Mouse (Mus musculus) limb, embryonic 10.5 days (tissue): Measurements from ENCODE around the gene Zfp362. TPM values are rescaled to one million over a fixed set of nuclear protein-coding genes. Genes with fewer than 3 reads are reported as not detected.
A peak's percentile ranks its signal among the peaks of the same experiment; 100 is the strongest.

Experiments
- DNase-seq: peaks from one replicate; pipeline ENCODE4 v3.0.0-alpha.2; 2017; ENCODE audit warnings: low spot score
- H3K27ac ChIP-seq: fragments of 300-500 bp; sonication (generic); 2 replicates; pipeline ENCODE4 v1.5.1; 2016; ENCODE audit warnings: mild to moderate bottlenecking
- H3K27me3 ChIP-seq: fragments of 300-500 bp; sonication (generic); 2 replicates; pipeline ENCODE4 v1.6.1; 2016; ENCODE audit warnings: low read depth, mild to moderate bottlenecking; ENCODE audit not compliant: poor library complexity, severe bottlenecking
- H3K36me3 ChIP-seq: fragments of 300-500 bp; sonication (generic); 2 replicates; pipeline ENCODE4 v1.6.1; 2016; ENCODE audit warnings: mild to moderate bottlenecking, moderate library complexity
- H3K4me1 ChIP-seq: fragments of 300-500 bp; sonication (generic); 2 replicates; pipeline ENCODE4 v1.6.1; 2016
- H3K4me3 ChIP-seq: fragments of 300-500 bp; sonication (generic); 2 replicates; pipeline ENCODE4 v1.5.1; 2016; ENCODE audit warnings: mild to moderate bottlenecking, moderate library complexity
- H3K9me3 ChIP-seq: fragments of 300-500 bp; sonication (generic); replicated peaks from 2 replicates; pipeline ENCODE4 v1.6.1; 2016; ENCODE audit warnings: mild to moderate bottlenecking
- WGBS: fragments of 180-500 bp; shearing (Covaris S2); methylation state at CpG from one replicate; pipeline ENCODE4 v1.1.7; 2016; 5-methylcytosine and 5-hydroxymethylcytosine counted together
- polyA plus RNA-seq: library from polyadenylated mRNA; unstranded; fragments of >200 nt; fragmentation: Nextera tagmentation; extraction: Ambion mirVana; gene quantifications from 2 replicates; pipeline ENCODE4 v1.2.1, GENCODE M21; 2016

Zfp362 gene
- polyA plus RNA-seq, 1 experiment from 2014 or later = 48.6 TPM

DNA sequence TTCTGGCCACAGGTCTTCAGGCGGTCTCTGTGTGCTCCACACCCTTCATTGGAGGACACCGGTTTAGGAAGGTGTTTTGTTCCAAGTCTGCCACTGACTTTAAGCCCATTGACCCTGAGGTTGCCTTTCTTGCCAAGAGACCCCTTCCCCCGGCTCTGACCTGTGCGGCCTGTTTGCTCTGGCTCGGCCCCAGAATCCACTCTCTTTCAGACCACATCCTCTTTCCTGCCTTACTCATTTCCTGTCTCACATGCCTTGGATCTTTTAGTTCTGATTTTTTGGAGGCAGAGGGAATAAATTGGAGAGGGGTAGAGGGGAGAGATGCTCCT lies 76.2 kb downstream of the Zfp362 start:
- Histone ChIP-seq H3K36me3 (peaks cover 47% of the 10 kb centered on the region), H3K27ac (peak overlapping the region; percentile 98; the same call in 1 of the 2 replicates), H3K4me1 (peaks cover 74% of the 10 kb centered on the region), H3K9me3 (no peaks in the 10 kb centered on the region), H3K4me3 (peak overlapping the region; percentile 93), H3K27me3 (peaks cover 15% of the 10 kb centered on the region)
- 43% methylated on average over 5 of the region's 5 CpGs for WGBS
- DNase-seq = no peak

DNA sequence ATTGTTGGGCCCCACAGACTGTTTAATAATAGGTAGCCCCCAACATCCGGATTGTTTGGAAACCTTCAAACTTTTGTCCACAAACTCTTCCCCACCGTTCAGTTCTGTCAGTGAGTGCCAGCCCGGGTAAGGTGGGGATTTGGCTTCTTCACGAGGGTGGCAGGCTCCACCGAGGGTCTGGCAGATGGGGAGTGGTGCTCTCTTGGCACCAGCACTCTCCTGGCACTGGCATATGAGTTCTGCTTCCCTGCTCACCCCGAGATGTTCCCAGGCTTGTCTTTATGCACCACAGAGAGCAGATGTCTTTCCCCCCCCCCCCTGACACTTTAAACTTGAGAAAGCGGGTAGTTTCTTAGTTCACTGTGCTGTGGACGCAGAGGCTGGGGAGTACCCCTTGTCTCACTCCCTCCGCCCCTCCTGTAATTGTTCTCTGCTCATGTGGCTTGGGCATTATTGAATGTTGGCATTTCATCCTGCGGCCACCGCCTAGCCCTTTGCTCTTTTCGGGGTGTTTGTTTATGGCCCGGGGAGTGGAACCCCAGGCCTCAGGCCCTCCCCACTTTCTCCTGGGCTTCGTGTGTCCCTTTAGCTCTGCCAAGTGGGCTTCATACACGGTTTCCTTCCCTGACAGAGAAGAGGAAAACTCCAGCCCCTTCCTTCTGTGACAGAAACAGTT lies 76.7 kb downstream of the Zfp362 start:
- peak overlapping the region; percentile 98 for H3K27ac ChIP-seq
- H3K27me3 ChIP-seq = peaks cover 20% of the 10 kb centered on the region
- 38% methylated on average over 15 of the region's 15 CpGs for WGBS
- peak overlapping the region; percentile 93 for H3K4me3 ChIP-seq
- no peaks in the 10 kb centered on the region for H3K9me3 ChIP-seq
- H3K4me1 ChIP-seq = peaks cover 74% of the 10 kb centered on the region
- peaks cover 42% of the 10 kb centered on the region for H3K36me3 ChIP-seq
- no peak for DNase-seq

DNA sequence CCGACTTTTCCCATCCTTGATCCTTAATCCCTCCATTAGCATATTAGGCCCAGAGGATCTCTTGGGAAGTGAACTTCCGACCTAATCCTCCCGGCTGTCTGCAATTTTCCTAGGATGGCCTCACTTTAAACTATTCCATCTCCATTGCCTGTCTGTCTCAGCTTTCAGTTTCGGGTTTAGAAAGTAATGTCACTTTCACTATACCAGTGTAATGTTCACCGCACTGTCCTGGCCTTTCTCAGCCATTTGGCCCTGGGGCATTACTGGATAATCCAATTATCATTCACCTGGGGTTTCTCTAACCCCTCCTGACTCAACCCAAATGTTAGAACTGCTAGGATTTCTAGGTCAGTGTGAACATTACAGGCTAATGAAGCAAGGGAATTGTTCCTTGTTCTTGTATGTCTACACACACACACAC lies 77.4 kb downstream of the Zfp362 start:
- WGBS = 1% methylated on average over 5 of the region's 5 CpGs
- H3K4me3 ChIP-seq = peak overlapping the region; percentile 93
- H3K36me3 ChIP-seq = peaks cover 35% of the 10 kb centered on the region
- peak overlapping the region; percentile 98 for H3K27ac ChIP-seq
- peaks cover 27% of the 10 kb centered on the region for H3K27me3 ChIP-seq
- H3K4me1 ChIP-seq = peaks cover 74% of the 10 kb centered on the region
- no peaks in the 10 kb centered on the region for H3K9me3 ChIP-seq
- DNase-seq = no peak

DNA sequence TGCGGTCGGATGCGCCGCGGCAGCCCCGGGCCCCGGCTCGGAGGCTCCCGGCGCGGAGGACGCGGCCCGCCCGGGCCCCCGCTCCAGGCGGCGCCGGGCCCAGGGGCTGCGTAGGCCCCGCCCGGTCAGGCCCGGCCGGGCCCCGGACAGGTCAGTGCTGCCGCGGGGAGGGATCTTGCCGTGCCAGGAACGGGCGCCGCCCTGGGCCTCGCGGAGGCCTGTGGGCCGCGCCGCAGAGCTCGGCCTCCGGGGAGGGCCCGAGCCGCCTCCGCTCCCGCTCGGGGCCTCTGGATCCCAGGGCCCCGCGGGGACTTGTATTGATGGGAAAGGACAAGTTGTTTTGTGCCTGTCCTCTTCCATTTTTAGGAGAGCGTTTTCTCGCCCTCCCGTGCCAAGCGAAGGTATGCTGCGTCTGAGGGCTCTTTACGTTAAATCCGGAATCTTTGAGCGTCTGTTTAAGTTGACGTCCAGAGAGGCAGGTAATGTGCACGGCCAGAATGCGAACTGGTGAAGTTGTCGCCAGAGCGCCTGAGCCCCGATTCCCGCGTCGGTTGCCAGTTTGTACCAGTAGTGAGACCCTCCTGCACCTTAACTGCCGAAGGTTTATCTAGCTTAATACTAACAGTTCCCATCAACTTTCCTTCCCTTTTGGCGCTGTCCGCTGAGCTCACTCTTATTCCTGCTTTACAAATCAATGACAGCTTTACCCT lies 78.0 kb downstream of the Zfp362 start:
- WGBS = under 1% methylated on average over 65 of the region's 65 CpGs
- peak; percentile 66 for DNase-seq
- no peaks in the 10 kb centered on the region for H3K9me3 ChIP-seq
- peak overlapping the region; percentile 93 for H3K4me3 ChIP-seq
- H3K4me1 ChIP-seq = peaks cover 74% of the 10 kb centered on the region
- H3K36me3 ChIP-seq = peaks cover 30% of the 10 kb centered on the region
- H3K27ac ChIP-seq = peak overlapping the region; percentile 98
- peaks cover 33% of the 10 kb centered on the region for H3K27me3 ChIP-seq

DNA sequence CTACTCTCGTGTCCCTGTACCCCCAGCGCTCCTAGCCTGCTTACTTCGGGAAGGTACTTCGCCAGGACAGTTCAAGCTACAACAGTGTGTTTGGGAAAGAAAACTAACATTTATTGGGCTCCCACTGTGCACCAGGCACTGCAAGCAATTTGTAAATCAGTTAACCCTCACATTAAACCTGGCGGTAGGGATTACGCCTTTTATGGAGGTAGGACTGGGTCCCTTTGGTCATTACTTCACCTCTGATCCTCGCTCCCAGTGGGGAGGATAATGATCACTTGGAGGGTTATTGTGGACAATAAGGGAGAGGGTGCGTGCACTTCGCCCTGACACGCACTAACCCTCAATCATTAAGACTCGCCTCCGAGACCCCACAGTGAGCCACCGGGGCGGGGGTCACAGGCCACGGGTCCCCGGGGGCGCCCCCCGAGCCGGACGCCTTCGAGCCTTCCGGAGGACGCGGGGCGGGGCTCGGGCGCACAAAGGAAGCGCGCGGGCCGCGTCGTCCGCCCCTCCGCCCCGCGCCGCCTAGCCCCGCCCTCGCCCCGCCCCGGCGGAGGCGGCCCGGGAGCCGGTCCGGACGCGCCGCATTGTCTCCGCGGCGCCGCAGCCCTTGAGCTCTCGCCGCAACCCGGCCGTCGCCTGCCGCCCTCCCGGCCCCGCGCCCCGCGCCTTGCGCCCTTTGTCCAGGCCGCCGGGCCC lies 78.7 kb downstream of the Zfp362 start:
- DNase-seq = peak; percentile 87
- H3K36me3 ChIP-seq = peaks cover 29% of the 10 kb centered on the region
- peaks cover 74% of the 10 kb centered on the region for H3K4me1 ChIP-seq
- peak overlapping the region; percentile 93 for H3K4me3 ChIP-seq
- peaks cover 40% of the 10 kb centered on the region for H3K27me3 ChIP-seq
- WGBS = 2% methylated on average over 67 of the region's 68 CpGs
- peak overlapping the region; percentile 98 for H3K27ac ChIP-seq
- no peaks in the 10 kb centered on the region for H3K9me3 ChIP-seq

DNA sequence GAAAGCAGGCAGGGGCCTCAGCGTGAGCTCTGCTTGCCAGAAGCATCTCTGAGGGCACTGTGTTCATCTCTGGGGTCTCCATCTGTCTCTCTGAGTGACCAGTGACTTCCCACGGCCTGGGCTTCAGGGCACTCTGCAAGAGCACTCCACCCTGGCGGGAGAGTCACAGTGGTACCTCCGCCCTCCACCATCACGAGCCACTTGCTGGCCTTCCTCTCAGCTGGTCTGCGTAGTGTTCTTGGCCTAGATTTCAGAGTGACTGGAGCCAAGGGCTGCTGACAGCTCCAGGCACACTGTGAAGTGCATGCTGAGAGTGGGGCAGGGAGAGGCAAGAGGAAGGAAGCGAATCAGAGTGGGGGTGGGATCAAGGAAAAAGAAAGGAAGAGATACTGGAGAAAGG lies 81.8 kb downstream of the Zfp362 start:
- H3K36me3 ChIP-seq = peaks cover 3% of the 10 kb centered on the region; the same call in 1 of the 2 replicates
- H3K27me3 ChIP-seq = peaks cover 47% of the 10 kb centered on the region
- H3K27ac ChIP-seq = peak overlapping the region; percentile 38; the same call in 1 of the 2 replicates
- H3K9me3 ChIP-seq = no peaks in the 10 kb centered on the region
- no peak overlapping the region for H3K4me3 ChIP-seq
- DNase-seq = no peak
- peaks cover 81% of the 10 kb centered on the region for H3K4me1 ChIP-seq
- 71% methylated on average over 7 of the region's 7 CpGs for WGBS

DNA sequence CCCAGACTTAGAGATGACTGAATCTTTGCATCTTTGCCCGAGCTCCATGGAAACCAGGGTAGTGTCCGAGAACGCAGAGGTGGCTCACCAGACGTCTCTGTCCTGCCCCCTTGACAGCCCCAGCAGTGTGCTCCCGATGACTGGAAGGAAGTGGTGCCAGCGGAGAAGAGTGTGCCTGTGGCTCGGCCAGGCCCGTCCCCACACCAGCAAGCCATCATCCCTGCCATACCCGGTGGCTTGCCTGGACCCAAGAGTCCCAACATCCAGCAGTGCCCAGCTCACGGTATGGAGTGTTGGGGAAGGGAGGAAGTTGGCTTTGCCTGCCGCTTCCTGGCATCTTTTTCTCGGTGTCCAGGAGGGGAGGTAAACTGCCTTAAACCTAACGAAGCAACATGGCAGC lies 82.4 kb downstream of the Zfp362 start:
- Histone ChIP-seq H3K27me3 (peaks cover 47% of the 10 kb centered on the region), H3K4me3 (no peak overlapping the region), H3K36me3 (no peaks in the 10 kb centered on the region), H3K9me3 (no peaks in the 10 kb centered on the region), H3K4me1 (peaks cover 79% of the 10 kb centered on the region), H3K27ac (peak overlapping the region; percentile 38; the same call in 1 of the 2 replicates)
- 85% methylated on average over 13 of the region's 13 CpGs for WGBS
- DNase-seq = no peak

Other genes starting within 250 kb of the Zfp362 start
- 7.0 and 7.5 TPM in 2 replicates for gene Zscan20, start 195.9 kb downstream of the Zfp362 start, polyA plus RNA-seq
- gene Tlr12, start 187.4 kb downstream of the Zfp362 start, polyA plus RNA-seq = 0.87 and 1.3 TPM in 2 replicates
- gene Phc2, start 151.3 kb downstream of the Zfp362 start, polyA plus RNA-seq = 71.1 and 76.8 TPM in 2 replicates
- gene A3galt2, start 50.7 kb downstream of the Zfp362 start, polyA plus RNA-seq = 0.10 TPM in 1 of 2 replicates, not detected in the other
- 6.4 and 8.2 TPM in 2 replicates for gene Trim62, start 77.5 kb upstream of the Zfp362 start, polyA plus RNA-seq
- gene Azin2, start 156.4 kb upstream of the Zfp362 start, polyA plus RNA-seq = 9.8 and 15.4 TPM in 2 replicates
- gene Ak2, start 185.9 kb upstream of the Zfp362 start, polyA plus RNA-seq = 236 and 271 TPM in 2 replicates